Mouse (Mus musculus) thymus, adult 2 months (tissue): ENCODE data around the gene Igsf6.

Experiments used
- CTCF ChIP-seq: fragments of 200-500 bp; IDR thresholded peaks from 2 replicates; pipeline ENCODE4 v1.5.1; 2012; ENCODE audit warnings: mild to moderate bottlenecking, control low read depth, low read length, moderate library complexity, borderline replicate concordance; ENCODE audit not compliant: control insufficient read depth, poor library complexity, insufficient read depth; ENCODE audit errors: extremely low read depth
- POLR2A ChIP-seq: fragments of 200-500 bp; IDR thresholded peaks from 2 replicates; pipeline ENCODE4 v1.6.1; 2012; ENCODE audit warnings: mild to moderate bottlenecking, low read length, control low read depth, moderate library complexity; ENCODE audit not compliant: control insufficient read depth, poor library complexity, insufficient read depth; ENCODE audit errors: extremely low read depth

GRCm38 (mm10) chr7:121020277-121020676 is 54.1 kb downstream of the Igsf6 start:
- TF ChIP-seq CTCF: no peak
- no peak for TF ChIP-seq POLR2A
